Mouse (Mus musculus) liver, embryonic 13.5 days (tissue): Measurements from ENCODE around the gene Fbxo24. TPM values are rescaled to one million over a fixed set of nuclear protein-coding genes. Genes with fewer than 3 reads are reported as not detected.

Source experiments
- ATAC-seq: fragments of 200-750 bp; cut with Nextera tagmentation; 2 replicates; pipeline ENCODE4 v1.8.0; 2017; ENCODE audit warnings: low read depth, mild to moderate bottlenecking, moderate number of reproducible peaks, moderate library complexity
- DNase-seq: peaks from one replicate; pipeline ENCODE4 v3.0.0; 2022
- H3K27ac ChIP-seq: fragments of 300-500 bp; sonication (generic); 2 replicates; pipeline ENCODE4 v1.5.1; 2015; ENCODE audit warnings: moderate library complexity, mild to moderate bottlenecking, inconsistent platforms
- H3K27me3 ChIP-seq: fragments of 300-500 bp; sonication (generic); 2 replicates; pipeline ENCODE4 v1.6.1; 2015; ENCODE audit warnings: mild to moderate bottlenecking, inconsistent platforms
- H3K36me3 ChIP-seq: fragments of 300-500 bp; sonication (generic); 2 replicates; pipeline ENCODE4 v1.6.1; 2015; ENCODE audit warnings: mild to moderate bottlenecking, inconsistent platforms
- H3K4me1 ChIP-seq: fragments of 300-500 bp; sonication (generic); replicated peaks from 2 replicates; pipeline ENCODE4 v1.6.1; 2015; ENCODE audit warnings: inconsistent platforms
- H3K4me2 ChIP-seq: fragments of 300-500 bp; sonication (generic); 2 replicates; pipeline ENCODE4 v1.6.1; 2015; ENCODE audit warnings: inconsistent platforms, mild to moderate bottlenecking, moderate library complexity
- H3K4me3 ChIP-seq: fragments of 300-500 bp; sonication (generic); replicated peaks from 2 replicates; pipeline ENCODE4 v1.5.1; 2015; ENCODE audit warnings: mild to moderate bottlenecking, inconsistent platforms
- H3K9ac ChIP-seq: fragments of 300-500 bp; sonication (generic); 2 replicates; pipeline ENCODE4 v1.6.1; 2015; ENCODE audit warnings: mild to moderate bottlenecking, inconsistent platforms
- H3K9me3 ChIP-seq: fragments of 300-500 bp; sonication (generic); replicated peaks from 2 replicates; pipeline ENCODE4 v1.6.1; 2016; ENCODE audit warnings: inconsistent platforms
- WGBS: fragments of 180-500 bp; shearing (Covaris S2); methylation state at CpG from one replicate; pipeline ENCODE4 v1.1.7; 2015; ENCODE audit not compliant: insufficient replicate concordance; 5-methylcytosine and 5-hydroxymethylcytosine counted together
- polyA plus RNA-seq: library from polyadenylated mRNA; unstranded; fragments of >200 nt; fragmentation: Nextera tagmentation; extraction: Ambion mirVana; gene quantifications from 2 replicates; pipeline ENCODE4 v1.2.1, GENCODE M21; 2015

Gene Fbxo24
- polyA plus RNA-seq, 1 experiment from 2014 or later = not detected

DNA sequence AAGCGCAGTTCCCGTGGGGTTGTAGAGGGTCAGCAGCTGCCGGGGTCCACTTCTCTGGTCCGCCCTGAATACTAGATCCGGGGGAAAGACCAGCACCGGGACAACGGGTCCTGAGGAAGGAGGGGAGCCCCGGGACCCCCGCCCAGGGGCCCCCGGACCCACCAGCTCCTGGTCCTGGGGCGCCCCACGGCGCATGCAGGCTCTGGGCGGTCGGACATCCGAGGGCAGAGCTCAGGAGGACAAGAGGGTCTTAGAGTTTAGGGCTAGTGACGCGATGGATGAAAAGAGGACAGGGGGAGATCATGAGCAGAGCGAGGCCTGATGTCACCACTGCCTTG is 28.6 kb downstream of the Fbxo24 start:
- DNase-seq (no peak), ATAC-seq (peak; percentile 49)
- H3K4me1 ChIP-seq = peaks cover 77% of the 10 kb centered on the region
- H3K9me3 ChIP-seq = no peaks in the 10 kb centered on the region
- H3K27me3 ChIP-seq = no peaks in the 10 kb centered on the region
- H3K4me3 ChIP-seq = peak overlapping the region; percentile 83
- H3K27ac ChIP-seq = peak overlapping the region; percentile 91
- H3K4me2 ChIP-seq = peak overlapping the region; percentile 100
- 2% methylated on average over 19 of the region's 19 CpGs for WGBS
- peak overlapping the region; percentile 91 for H3K9ac ChIP-seq
- H3K36me3 ChIP-seq = peaks cover 20% of the 10 kb centered on the region

DNA sequence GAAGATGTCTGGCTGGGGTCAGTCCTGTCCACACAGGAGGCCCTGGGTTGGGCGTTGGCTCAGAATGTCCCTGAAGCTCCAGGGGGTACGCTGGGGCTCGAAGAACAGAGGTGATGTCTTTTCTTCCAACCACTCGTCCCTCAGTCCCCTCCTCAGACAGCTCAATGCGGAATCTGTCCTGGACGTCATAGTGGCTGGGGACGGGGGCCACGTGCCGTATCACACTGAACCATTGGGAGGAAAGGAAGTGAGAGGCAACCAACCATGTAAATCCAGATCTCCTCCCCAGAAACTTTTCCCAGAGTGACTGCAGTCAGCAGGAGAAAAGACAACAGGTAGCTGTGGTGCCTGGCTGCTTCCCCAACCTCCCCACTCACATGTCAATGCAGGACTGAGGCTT is 29.2 kb downstream of the Fbxo24 start:
- peak overlapping the region; percentile 100 for H3K4me2 ChIP-seq
- peak overlapping the region; percentile 83 for H3K4me3 ChIP-seq
- ATAC-seq (no peak), DNase-seq (no peak)
- peak overlapping the region; percentile 91 for H3K27ac ChIP-seq
- H3K36me3 ChIP-seq = peaks cover 20% of the 10 kb centered on the region
- WGBS = 23% methylated on average over 9 of the region's 9 CpGs
- peaks cover 72% of the 10 kb centered on the region for H3K4me1 ChIP-seq
- no peaks in the 10 kb centered on the region for H3K27me3 ChIP-seq
- H3K9ac ChIP-seq = peak overlapping the region; percentile 91
- H3K9me3 ChIP-seq = no peaks in the 10 kb centered on the region

DNA sequence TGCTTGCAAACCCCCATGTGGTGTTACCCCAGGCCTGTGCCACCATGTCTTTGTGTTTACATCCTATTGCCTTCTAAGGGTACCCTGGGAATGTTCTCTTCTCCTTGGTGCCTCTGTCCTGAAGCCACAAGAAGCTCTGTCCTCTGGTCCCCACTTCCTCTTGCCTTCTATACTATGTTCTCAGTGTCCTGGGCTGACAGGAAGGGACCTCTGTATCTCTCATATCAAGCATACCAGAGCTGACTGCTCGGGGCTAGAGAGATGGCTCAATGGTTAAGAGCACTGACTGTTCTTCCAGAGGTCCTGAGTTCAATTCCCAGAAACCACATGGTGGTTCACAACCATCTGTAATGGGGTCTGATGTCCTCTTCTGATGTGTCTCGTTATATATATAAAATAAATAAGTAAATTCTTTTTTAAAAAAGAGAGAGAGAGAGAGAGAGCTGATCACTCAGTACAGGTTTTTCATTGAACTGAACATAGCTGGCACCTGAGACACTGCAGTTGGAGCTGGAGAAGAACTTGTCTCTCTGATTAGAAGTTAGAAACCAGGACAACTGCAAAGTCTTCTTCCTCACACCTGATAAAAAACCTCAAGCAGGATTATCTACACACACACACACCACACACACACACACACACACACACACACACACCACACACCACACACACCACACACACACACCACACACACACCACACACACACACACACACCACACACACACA is 30.5 kb downstream of the Fbxo24 start:
- ATAC-seq = no peak
- Histone ChIP-seq H3K27me3 (no peaks in the 10 kb centered on the region), H3K36me3 (peaks cover 20% of the 10 kb centered on the region), H3K4me2 (peak overlapping the region; percentile 23; the same call in 1 of the 2 replicates), H3K4me1 (peaks cover 58% of the 10 kb centered on the region), H3K27ac (peak overlapping the region; percentile 77), H3K4me3 (no peak overlapping the region), H3K9me3 (no peaks in the 10 kb centered on the region), H3K9ac (0 out of 2 replicates have a peak overlapping the region, but pooled peaks have one; percentile 23)
- no peak for DNase-seq
- WGBS = 13% methylated on average over 2 of the region's 2 CpGs

DNA sequence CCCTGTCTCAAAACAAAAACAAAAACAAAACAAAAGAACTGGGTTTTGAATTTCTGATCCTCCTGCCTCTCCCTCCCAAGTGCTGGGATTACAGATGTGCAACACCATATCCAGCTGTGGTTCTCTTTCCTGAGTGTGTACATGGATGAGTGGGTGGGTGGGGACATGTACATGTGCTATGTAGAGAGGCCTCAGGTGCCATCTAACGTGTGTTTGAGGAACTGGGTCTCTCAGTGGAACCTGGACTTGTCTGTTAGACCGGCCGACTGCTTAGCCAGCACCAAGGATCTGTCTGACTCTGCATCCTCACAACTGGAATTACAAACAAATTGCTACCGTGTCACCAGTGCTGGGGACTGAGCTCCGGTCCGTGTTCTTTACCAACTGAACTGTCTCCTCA is 31.2 kb downstream of the Fbxo24 start:
- H3K36me3 ChIP-seq = peaks cover 20% of the 10 kb centered on the region
- no peak overlapping the region for H3K9ac ChIP-seq
- no peak for DNase-seq
- H3K4me3 ChIP-seq = no peak overlapping the region
- H3K27ac ChIP-seq = peak overlapping the region; percentile 77
- ATAC-seq = no peak
- peak overlapping the region; percentile 62 for H3K4me2 ChIP-seq
- no peaks in the 10 kb centered on the region for H3K9me3 ChIP-seq
- WGBS = 64% methylated on average over 6 of the region's 6 CpGs
- H3K27me3 ChIP-seq = no peaks in the 10 kb centered on the region
- H3K4me1 ChIP-seq = peaks cover 52% of the 10 kb centered on the region

DNA sequence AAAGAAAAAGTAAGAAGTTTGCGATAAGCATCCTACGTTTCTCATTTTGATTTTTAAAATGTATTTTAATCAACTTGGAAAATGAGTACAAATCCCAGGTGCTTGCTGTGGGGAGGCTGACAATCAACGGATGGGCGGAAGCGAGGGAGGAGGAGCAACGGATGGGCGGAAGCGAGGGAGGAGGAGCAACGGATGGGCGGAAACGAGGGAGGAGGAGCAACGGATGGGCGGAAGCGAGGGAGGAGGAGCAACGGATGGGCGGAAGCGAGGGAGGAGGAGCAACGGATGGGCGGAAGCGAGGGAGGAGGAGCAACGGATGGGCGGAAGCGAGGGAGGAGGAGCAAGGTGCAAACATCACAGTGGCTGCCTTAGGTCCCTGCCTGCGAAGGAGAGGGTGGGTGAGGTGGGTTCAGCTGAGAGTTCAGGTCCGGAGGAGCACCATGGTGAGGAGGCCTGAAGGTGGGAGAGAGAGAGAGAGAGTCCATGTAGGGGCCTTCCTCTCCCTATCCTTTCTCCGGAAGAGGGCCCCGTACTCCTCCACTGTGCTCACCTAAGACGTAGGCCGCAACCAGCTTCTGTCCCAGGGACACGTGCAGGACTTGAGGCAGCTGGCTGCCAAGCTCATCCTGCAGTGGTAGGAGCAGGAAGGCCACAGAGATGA is 32.1 kb downstream of the Fbxo24 start:
- H3K36me3 ChIP-seq = peaks cover 20% of the 10 kb centered on the region
- H3K27ac ChIP-seq = peak overlapping the region; percentile 77
- peak overlapping the region; percentile 39 for H3K4me3 ChIP-seq
- H3K27me3 ChIP-seq = no peaks in the 10 kb centered on the region
- DNase-seq = peak; percentile 59
- H3K9me3 ChIP-seq = no peaks in the 10 kb centered on the region
- WGBS = 23% methylated on average over 30 of the region's 30 CpGs
- peak overlapping the region; percentile 62 for H3K4me2 ChIP-seq
- peak overlapping the region; percentile 45; the same call in 1 of the 2 replicates for H3K9ac ChIP-seq
- no peak for ATAC-seq
- peaks cover 44% of the 10 kb centered on the region for H3K4me1 ChIP-seq

DNA sequence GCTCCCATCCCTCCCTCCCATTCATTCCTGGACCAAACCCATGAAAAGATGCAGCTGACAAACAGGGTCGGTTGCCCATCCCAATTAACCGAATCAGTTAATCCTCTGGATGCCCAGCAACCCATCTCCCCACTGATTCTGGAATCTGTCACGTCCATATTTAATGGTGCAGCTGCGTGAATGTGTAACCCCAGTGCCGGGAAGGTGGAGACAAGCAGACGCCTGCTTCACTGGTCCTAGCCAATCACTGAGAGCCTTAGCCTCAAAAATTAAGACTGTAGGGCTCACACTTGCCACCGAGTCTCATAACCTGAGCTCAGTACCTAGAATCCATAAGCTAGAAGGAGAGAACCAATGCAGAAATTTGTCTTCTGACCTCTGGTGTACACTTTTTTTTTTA is 32.9 kb downstream of the Fbxo24 start:
- DNase-seq (no peak), ATAC-seq (no peak)
- Histone ChIP-seq H3K4me2 (no peak overlapping the region), H3K36me3 (peaks cover 20% of the 10 kb centered on the region), H3K27ac (no peak overlapping the region), H3K9ac (no peak overlapping the region), H3K4me3 (no peak overlapping the region), H3K9me3 (no peaks in the 10 kb centered on the region), H3K27me3 (no peaks in the 10 kb centered on the region), H3K4me1 (peaks cover 42% of the 10 kb centered on the region)
- 70% methylated on average over 7 of the region's 7 CpGs for WGBS

DNA sequence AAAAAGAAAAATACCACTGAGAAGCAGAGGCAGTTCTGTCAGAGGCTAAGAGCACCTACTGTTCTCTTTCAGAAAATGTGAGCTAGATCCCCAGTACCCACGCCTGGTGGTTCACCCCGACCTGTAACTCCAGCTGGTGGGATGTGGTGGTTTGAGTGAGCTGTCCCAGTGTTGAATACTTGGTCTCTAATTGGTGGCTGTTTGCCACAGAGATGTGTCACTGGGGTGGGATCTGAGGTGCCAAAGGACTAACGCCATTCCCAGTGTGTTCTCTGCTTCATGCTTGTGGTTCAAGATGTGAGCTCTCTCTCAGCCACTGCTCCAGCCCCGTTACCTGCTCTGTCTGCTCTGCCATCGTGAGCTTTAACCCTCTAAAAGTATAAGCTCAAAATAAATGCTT is 38.3 kb downstream of the Fbxo24 start:
- peaks cover 7% of the 10 kb centered on the region for H3K9me3 ChIP-seq
- H3K27me3 ChIP-seq = no peaks in the 10 kb centered on the region
- WGBS = 74% methylated on average over 5 of the region's 5 CpGs
- ATAC-seq (no peak), DNase-seq (no peak)
- H3K36me3 ChIP-seq = peaks cover 13% of the 10 kb centered on the region
- no peak overlapping the region for H3K4me3 ChIP-seq
- H3K4me2 ChIP-seq = no peak overlapping the region
- H3K4me1 ChIP-seq = peaks cover 4% of the 10 kb centered on the region; the same call in 1 of the 2 replicates
- no peak overlapping the region for H3K27ac ChIP-seq
- H3K9ac ChIP-seq = no peak overlapping the region

DNA sequence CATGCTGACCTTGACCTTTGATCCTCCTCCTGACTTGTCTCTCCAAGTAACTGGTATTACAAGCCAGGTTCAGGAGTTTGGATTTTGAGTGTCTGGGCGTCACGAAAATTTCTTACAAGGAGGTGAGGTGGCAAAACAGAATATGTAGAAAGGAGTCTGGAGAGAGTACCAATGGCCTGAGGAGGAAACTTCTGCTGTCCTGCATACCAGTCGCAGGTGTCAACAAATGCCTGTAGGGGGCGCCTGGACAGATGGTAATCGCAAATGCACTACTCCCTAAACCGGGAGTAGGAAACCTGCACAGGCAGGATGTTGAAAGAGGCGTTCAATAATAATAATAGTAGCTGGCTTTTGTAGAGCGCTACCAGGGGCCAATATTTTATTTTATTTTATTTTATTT is 43.8 kb downstream of the Fbxo24 start:
- no peak overlapping the region for H3K4me2 ChIP-seq
- H3K27me3 ChIP-seq = 0 out of 2 replicates have a peak, but pooled peaks cover 9% of the 10 kb centered on the region
- H3K4me1 ChIP-seq = peaks cover 17% of the 10 kb centered on the region
- WGBS = 23% methylated on average over 8 of the region's 8 CpGs
- H3K36me3 ChIP-seq = peaks cover 43% of the 10 kb centered on the region
- no peak overlapping the region for H3K9ac ChIP-seq
- no peak overlapping the region for H3K4me3 ChIP-seq
- DNase-seq (peak; percentile 36), ATAC-seq (no peak)
- peaks cover 7% of the 10 kb centered on the region for H3K9me3 ChIP-seq
- H3K27ac ChIP-seq = no peak overlapping the region

DNA sequence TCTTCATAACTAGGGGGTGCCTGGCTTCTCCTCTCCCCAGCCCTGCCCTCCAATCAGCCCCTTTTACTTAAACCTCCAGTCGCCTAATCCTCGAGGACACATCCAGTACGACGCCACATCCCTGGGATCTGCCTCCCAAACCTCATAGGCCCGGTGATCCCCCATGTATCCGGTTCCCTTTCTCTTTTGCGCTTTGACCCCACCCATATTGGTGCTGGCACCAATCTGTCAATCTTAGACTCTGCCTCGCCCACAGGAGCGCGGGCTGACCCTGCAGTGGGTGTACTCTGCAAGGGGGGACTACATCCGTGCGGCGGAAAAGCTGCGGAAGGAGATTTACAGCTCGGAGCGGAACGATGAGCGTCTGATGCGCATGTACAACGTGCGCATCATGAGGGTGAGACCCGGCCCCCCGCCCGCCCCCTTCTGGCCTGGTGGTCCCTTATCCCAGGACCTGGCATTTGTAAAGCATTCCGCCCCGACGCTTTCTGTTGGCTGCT is 45.1 kb downstream of the Fbxo24 start:
- ATAC-seq = 0 out of 2 replicates have a peak, but pooled peaks have one; percentile 28
- no peak overlapping the region for H3K27ac ChIP-seq
- peak overlapping the region; percentile 25 for H3K4me2 ChIP-seq
- peaks cover 29% of the 10 kb centered on the region for H3K4me1 ChIP-seq
- peaks cover 7% of the 10 kb centered on the region for H3K9me3 ChIP-seq
- DNase-seq = no peak
- 39% methylated on average over 27 of the region's 27 CpGs for WGBS
- 0 out of 2 replicates have a peak, but pooled peaks cover 9% of the 10 kb centered on the region for H3K27me3 ChIP-seq
- 0 out of 2 replicates have a peak overlapping the region, but pooled peaks have one; percentile 18 for H3K4me3 ChIP-seq
- H3K36me3 ChIP-seq = peaks cover 56% of the 10 kb centered on the region
- H3K9ac ChIP-seq = no peak overlapping the region

DNA sequence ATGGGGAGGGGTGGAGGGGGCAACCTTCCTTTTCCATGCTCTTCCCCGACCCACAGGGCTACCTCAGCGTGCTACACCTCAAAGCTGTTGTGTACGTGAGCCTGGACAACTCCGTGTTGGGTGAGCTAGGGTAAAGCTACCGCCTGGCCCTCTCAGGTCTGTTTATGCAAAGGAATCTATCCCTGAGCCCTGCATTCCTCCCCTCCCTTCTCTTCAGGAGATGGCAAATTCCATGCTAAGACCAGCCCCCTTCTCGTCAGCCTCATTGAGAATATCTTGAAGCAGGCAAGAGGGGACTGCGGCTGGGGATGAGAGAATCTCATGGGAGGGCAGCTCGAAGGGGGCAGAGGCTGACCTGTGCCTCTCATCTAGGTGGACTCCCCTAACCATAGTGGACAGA is 46.1 kb downstream of the Fbxo24 start:
- 59% methylated on average over 8 of the region's 8 CpGs for WGBS
- Histone ChIP-seq H3K36me3 (peaks cover 65% of the 10 kb centered on the region), H3K9ac (no peak overlapping the region)

DNA sequence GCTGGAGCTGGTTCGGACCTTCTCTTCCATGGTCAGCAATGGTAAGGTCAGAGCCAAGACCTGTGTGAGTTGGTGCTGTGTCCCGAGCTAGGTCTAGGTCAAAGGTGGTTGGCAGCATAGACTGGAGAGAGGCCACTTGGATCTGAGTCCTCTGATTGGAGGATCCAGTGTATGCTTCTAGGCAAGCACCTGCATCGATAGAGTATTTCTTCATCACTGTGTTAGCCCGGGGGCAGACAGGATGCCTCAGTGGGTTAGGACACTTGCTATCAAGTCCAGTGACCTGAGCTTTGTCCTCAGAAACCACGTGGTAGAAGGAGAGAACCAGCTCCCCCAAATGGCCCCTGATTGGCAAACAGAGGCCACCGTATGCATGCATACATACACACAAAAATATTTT is 48.6 kb downstream of the Fbxo24 start:
- 52% methylated on average over 6 of the region's 6 CpGs for WGBS
- ATAC-seq = peak; percentile 30
- H3K9ac ChIP-seq = no peak overlapping the region
- DNase-seq = no peak
- H3K27ac ChIP-seq = peak overlapping the region; percentile 29; the same call in 1 of the 2 replicates
- H3K9me3 ChIP-seq = no peaks in the 10 kb centered on the region
- 0 out of 2 replicates have a peak, but pooled peaks cover 9% of the 10 kb centered on the region for H3K27me3 ChIP-seq
- no peak overlapping the region for H3K4me2 ChIP-seq
- no peak overlapping the region for H3K4me3 ChIP-seq
- H3K36me3 ChIP-seq = peaks cover 72% of the 10 kb centered on the region
- peaks cover 30% of the 10 kb centered on the region for H3K4me1 ChIP-seq

More for the DNA sequence above, 46.1 kb downstream of the Fbxo24 start:
- peaks cover 6% of the 10 kb centered on the region for H3K9me3 ChIP-seq
- 0 out of 2 replicates have a peak, but pooled peaks cover 9% of the 10 kb centered on the region for H3K27me3 ChIP-seq
- ATAC-seq = no peak
- peaks cover 30% of the 10 kb centered on the region for H3K4me1 ChIP-seq
- no peak overlapping the region for H3K4me3 ChIP-seq
- H3K27ac ChIP-seq = no peak overlapping the region
- DNase-seq = no peak
- H3K4me2 ChIP-seq = no peak overlapping the region
